Mouse (Mus musculus): ENCODE data around the gene Gm5475.

The Gm5475 gene

DNA sequence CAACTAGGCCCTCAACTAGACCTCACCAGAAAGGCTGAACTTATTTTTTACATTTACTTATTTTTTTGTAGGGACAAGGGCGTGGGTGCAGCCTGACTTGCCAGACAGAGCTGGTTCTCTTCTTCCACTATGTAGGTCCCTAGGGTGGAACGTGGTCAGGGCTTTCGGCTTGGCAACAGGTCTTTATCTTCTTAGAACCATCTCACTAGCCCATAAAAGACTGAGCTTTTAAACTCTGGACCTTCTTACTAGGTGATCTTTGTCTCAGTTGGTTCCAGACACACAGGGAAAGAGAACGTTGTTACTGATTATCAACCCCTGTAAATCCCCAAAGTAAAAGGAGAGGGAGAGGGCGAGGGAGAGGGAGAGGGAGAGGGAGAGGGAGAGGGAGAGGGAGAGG lies 8.6 kb upstream of the Gm5475 start:
- no peak for DNase-seq (ENCODE audit: low spot score)

DNA sequence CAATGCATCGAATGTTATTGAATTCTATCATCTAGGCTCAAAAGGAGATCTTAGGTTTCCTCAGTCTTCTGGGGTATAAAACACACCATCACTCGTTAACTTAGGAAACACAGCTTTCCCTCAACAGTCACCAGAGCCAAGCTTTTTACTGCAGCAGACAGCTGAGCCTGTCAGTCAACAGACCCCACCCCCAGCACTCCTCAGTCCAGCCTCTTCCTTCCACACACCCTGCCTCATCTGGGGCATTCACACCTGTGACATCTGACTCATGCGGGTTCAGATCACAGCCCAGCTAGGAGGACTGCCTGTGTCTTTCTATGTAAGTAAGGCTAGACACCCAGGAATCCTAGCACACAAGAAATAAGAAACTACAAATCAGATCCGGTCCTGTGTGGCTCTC lies 7.9 kb upstream of the Gm5475 start:
- DNase-seq (ENCODE audit: low spot score): no peak

DNA sequence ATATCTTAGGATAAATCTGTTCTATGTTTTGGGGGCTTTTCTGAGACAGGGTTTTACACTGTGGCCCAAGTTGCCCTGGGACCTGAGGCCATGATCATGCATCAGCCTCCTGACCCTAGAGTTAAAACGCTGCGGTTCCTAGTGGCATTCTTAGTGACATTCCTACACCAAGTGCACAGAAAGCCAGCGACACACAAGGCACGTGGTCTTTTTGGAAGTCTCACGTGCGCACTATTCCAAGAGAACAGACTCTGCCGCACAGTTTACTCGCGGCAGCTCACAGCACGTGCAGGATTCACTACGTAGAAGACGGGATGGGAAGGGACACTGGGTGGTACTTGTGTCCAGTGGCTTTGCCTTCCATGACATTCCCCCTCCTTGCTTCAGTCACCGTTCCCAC lies 7.0 kb upstream of the Gm5475 start:
- DNase-seq (ENCODE audit: low spot score): no peak

DNA sequence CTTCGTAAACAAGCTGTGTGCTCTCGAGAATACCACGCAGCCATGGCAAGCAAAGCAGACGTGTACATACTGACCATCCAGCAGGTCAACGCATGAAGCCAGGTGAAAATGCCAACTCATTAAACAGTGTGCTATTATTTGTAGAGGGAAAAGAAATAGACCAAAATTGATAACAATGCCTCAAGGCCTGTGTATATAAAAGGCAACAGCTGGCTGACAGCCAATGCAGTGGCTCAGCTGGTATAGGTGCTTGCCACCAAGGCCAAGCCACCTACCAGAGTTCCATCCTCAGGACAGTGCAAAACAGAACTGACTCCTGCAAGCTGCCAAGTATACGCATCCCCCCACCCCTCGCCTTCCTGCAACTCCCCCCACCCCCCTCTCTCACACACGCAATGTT lies 6.3 kb upstream of the Gm5475 start:
- DNase-seq (ENCODE audit: low spot score): no peak

DNA sequence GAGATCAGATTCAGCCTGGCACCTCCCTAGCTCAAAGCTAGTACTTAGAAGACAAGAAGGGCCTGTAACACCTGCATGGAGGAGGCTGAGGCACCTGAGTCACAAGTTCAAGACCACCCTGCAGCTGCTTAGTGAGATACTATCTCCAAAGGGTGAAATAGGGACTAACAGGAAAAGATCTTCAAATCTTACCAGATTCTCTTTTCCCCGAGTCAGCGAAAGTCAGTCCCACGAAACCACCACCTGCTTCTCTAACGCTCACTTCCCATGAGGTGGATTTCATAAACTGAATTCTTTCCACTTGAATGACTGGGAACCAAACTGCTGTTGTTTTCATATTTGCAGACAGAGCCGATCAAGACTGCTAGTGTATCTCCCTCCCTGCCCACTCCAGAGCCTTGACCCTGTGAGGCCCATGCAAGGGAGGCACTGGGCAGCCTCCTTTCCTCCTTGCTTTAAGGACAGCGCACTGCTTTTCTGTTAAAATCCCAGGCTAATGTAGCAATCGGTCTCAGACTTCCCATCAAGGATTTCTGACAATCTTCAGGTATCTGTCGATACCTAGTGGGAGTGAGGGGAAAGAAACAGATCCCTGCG lies 4.0 kb upstream of the Gm5475 start:
- no peak for DNase-seq (ENCODE audit: low spot score)

DNA sequence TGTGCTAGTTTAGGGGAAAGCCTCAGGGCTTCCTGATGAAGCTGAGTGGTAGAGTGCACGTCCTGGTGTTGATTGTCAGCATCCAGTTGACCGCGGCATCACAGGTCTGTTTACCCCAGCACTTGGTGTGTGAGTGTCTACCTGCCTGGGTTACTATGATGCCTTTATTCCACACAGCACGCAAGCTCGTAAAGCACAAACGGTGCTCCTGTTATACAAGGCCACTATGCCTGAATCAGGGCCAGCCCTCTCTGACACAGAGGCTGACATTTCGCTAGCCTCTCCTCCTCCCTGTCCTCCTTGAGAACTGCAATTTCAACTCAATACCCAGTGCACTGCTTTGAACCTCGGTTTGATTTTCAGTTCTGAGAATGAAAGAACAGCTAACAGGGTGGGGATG lies 2.6 kb upstream of the Gm5475 start:
- peak; percentile 50 for DNase-seq (ENCODE audit: low spot score)

DNA sequence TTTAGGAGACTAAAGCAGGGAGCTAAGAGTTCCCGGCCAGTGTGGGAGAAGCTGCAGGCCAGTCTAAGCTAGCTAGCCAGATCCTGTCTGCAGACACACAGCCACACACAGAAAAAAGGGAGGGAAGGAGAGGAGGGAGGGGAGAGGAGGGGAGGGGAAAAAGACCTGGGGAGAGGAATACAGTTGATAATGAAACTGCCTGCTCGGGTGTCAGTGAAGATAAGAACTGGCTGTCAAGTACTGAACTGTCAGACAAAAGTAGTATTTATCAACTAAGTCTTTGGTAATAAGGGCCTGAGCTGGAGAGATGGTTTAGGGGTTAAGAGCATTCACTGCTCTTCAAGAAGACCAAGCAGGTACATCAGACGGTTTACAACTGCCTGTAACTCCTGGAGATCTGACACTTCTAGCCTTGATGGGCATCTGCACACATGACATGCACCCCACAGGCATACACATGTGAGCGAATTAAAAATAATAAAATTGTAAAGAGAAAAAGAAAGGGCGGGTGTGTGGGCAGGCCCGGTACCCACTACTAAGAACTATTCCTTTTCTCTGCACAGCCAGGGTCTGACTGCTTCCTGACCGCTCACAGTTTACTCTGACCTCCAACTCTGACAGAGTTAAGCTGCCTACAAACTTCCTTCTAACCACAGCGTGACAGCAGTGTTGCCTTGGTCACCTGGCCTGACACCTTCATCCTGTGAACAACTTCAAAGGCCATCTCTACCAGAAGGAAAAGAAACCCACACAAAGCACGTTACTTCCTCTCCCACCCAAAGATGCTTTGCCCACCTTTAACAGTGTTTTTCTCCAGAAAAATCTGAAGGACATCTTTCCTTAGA lies 1.8 kb upstream of the Gm5475 start:
- no peak for DNase-seq (ENCODE audit: low spot score)

DNA sequence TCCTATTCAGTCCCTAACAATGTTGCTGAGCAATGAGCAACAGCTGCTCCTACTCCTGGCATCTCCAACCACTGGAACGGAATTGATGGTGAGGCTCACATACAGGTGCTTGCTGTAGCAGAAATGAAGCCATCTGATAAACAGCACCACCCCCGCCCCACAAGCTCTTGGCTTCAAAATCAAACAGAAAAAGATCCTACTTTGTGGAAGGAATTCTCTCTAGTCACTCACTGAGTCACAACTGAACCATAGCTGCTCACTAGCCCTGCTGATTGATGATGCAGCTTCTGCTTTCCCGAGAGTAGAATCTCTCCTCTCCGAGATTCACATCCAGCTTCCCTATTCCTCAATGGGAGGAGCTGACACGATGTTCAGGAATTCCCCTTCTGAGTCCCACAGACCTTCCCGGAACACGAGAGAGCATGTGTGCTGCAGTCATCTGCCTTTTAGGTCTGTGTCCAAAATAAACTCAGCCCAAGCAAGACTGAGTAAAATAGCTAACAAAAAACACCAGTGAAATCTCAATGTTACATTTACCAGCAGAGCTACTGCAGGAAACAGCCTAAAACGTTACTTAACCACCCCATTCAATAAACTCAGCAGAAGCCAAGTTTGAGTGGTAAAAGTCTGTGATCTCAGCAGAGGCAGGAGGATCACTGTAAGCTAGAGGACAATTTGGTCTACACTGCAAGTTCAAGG lies 739 bp upstream of the Gm5475 start:
- peak; percentile 72 for DNase-seq (ENCODE audit: low spot score)

DNA sequence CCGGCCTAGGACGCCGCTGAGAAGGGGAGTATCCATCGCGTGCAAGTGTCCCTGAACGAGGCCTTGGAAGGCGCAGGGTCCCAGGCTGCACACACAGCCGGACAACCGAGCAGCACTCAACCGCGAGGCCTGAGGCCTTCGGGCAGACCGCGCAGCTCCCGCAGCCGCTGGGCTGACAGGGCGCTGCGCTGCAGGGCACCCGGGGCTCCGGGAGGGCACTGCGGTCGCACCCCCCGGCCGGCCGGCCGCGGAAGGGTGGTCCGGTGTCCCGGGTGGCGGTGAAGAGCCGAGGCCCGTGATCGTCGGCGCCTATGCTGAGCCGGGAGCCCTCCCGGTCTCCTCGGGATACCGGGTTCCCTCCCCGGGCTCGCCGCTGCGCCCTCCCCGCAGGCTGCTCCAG lies 529 bp downstream of the Gm5475 start:
- DNase-seq (ENCODE audit: low spot score): peak; percentile 39

DNA sequence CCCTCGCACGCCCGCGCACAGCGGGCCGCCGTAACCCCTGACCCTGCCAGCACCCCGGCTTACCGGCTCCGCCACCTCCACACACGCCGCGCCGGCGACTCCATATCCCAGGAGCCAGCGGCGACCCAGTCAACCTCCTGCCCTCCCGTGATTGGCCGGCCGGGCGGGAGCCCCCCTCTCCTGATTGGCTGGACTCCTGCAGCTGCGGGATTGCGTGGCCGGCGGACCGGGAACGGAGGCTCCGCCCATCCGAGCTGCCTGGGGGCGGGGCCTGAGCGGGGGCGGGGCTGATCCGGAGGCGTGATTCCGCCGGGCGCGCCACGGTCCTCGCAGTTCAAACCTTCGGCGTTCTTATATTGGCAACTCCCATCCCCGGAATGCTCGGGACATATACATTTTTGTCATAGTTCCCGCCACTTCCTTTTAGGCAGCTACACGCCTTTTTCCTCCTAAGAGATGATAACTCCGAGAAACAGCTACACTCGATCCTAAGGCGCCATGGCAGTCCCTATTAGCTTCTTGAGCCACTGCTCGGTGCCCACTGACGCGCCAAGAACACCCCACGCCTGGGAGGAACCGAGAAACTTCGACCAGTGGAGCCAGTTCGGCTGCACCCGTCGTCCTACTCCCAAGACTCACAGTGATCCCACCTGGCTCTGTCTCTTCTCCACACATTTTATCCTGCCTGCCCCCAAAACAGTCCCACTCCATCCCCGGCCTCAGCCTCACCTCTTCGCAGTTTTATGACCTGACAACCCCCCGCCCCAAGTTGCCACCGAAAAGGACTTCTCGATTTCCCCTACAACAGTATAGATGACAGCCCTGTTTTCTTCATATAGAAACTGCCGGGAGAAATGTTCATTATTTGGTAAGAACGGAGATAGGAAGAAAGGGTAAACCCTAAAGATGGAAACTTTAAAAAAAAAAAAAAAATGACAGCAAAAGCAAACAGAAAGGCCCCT lies 1.2 kb downstream of the Gm5475 start:
- DNase-seq (ENCODE audit: low spot score): peak; percentile 97

DNA sequence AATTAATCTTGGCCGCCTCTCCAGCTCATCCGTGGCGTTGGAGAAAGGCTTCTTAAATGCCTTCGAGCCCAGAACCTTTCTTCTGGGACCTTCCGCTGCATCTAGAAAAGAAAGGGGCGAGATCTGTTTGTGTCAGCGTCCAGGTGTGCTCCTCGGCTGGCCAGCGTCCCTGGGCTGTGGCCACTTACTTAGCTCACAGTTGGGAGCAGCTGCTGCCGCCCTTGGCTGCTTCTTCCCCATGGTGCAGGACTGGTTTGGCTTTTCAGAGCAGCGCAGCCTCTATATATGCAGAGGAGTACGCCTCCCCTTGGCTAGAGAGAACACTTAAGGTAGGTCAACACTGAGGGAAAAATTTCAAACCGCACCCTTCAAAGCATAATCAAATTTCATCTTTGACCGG lies 2.0 kb downstream of the Gm5475 start:
- no peak for DNase-seq (ENCODE audit: low spot score)

DNA sequence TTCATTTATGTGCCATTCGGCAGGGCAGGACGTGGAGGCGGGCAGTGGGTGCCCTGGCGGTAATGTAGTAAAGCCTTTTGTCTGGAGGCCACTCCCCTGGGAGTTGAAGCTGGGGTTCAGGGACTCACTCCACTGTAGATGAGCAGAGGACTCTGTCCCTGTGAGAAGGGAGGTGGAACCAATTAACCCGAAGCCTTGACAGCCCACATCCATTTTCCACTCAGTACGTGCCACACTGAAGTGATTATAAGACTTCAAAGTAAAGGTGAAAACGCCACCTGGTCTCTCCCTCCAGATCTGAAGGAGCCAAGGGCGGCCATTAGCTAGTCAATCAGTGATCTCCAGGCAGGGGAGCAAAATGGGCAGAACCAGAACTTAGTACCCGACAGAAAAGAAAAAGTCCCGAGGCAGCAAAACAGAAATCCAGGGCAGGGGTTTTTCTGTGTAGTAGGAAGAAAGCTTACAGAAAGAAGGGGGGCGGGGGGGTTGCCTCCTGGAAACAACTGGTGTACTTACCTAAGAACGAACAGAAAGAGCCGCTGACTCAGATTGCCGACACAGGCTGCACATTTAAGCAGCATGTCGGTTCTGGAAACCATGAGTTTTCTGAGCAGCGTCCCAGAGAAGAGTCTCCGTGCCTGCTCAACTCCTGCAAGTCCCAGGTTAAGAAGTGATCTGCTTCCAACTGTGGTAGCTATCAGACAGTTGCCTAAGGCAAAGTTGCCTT lies 2.6 kb downstream of the Gm5475 start, which contains the start of gene Slc11a2:
Gene Slc11a2, minus strand, starts transcription at position 677 of the 727 bp plus-strand sequence.
- DNase-seq (ENCODE audit: low spot score): no peak

DNA sequence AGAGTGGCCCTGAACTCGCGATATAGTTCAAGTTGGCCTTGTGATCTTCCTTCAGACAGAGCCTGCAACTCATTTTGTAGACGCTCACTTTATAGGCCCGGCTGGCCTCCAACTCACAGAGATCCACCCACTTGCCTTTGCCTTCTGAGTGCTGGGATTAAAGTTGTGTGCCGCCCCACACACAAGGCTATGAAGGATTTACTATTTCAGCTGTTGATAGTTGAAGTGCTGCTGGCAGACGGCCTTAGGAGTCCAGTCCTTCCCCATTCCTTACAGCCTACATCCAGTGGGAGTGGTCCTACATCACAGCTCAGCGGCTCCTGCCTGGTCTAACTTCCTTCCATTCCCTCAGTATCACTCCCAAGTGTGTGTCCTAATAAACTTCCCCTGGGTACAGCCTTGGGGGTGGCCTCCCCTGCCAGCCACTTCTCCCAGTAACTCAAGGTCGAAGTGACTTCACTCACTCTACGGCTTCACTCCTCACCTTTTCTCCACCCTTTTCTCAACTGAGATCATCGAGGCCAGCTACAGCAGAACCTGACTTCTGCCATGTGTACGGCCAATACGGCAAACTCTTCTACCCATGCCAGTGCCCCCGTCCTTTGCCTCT lies 6.5 kb downstream of the Gm5475 start:
- no peak for DNase-seq (ENCODE audit: low spot score)

DNA sequence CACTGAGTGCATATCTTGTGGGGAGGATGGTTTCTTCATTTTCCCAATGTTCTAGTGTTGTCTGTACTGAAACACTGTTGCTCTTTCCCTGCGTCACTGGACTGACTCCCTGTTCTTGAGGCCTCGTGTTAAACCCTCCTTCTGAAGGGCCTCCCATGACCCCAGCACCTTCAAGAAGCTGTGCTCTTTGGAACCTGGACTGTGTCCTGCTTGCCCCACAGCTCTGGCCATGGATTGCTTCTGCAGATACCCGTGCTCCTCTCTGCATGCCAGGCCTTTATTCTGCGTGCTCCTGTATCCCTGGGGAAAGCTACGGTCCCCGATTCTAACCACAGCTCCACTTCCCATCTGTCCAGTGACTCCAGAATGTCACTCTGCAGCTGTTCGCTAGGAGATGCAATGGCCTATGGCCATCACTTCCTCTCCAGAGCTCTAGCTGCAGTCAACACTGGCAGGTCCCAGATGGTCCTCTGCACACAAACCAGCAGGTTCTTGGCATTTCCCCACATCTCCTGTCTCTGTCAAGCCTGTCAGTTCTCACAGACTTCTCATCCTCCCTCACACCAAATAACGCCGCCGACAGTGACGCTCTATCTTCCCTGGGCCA lies 8.1 kb downstream of the Gm5475 start:
- no peak for DNase-seq (ENCODE audit: low spot score)

DNA sequence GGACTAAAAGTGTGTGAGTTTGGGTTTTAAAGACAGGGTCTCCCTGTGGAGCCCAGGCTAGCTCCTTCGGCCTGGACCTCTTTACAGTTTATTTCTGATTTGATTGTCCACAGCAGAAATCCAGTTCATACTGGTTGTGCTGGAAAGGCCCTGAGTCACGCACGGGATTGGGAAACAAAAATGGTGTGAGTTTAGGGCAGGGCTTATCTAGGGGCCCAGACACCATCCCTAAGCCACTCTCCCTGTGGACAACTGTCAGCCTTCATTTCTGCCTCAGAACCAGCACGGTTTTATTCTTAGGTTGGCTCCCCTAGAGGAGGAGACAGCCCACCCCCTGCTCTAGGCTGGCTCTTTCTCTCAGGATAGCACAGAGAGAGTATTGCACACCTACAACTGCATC lies 11.3 kb downstream of the Gm5475 start:
- DNase-seq (ENCODE audit: low spot score): no peak

DNA sequence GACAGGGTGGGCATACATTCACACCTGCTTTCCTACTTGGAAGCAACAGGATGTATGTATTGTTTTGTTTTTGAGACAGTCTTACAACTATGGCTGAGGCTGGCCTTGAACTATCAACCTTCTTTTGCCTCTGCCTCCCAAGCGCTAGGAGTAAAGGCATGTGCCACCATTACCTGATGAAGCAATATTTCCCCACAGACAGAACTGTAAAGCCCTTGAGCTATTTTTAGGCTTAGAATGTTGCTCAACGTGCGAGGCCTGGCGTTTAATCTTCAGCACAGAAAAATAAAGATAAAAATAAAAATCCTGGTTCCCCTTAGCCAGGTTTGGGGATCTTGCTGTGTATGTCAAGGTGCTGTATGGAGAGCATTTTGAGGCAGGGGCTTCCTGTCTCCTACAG lies 14.2 kb downstream of the Gm5475 start:
- peak; percentile 54 for DNase-seq (ENCODE audit: low spot score)

DNA sequence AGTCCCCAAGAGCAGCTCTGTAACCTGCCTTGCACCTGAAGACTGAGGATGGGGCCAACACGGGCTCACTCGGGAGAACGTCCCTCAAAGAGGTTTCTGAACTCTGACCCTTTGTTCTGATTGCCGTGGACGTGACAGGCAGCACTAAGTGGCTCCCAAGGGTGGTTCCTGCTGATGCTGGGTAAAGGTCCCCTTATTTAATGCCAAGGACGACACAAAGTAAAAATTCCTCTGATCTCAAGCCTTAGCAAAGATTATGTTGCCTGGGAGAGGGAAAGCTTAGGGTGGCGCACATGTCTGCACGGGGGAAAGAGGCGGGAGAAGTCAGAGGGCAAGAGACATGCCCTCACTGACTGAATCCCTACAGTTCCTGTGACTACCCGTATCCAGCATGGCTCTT lies 14.6 kb downstream of the Gm5475 start:
- DNase-seq (ENCODE audit: low spot score): no peak

DNA sequence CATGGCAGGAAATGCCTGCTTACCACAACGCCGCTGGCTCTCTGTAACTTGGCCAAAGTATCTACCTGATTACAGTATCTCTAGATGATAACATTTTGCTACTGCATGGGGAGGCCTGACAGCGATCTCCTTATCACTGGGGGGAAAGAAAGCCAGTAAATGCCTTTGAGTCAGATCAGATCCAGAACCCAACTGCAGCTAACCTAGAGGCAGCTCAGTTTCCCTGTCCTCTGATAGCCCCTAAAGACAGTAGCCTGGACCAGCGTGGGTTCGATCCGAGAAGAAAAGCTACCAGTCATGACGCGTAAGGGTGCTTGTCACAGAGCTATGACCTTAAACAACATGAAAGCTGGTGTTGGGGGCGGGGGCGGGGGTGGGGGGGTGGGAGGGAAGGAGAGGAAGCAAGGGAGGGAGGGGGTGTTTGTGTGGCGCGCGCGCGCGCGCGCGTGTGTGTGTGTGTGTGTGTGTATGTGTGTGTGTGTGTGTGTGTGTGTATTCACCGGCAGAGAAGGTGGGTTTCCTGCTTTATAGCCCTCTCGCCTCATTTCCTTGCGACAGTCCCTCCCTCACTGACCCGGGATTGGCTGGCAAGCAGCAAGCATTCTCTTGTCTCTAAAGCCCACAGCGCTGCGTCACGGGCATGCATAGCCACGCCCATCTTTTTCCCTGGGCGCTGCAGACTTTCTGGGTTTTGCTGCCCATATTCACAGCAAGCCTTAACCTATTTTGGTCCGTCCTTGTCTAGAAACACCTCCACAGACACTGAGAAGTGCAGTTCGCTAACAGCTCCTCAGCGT lies 21.4 kb downstream of the Gm5475 start:
- peak; percentile 93 for DNase-seq (ENCODE audit: low spot score)

DNA sequence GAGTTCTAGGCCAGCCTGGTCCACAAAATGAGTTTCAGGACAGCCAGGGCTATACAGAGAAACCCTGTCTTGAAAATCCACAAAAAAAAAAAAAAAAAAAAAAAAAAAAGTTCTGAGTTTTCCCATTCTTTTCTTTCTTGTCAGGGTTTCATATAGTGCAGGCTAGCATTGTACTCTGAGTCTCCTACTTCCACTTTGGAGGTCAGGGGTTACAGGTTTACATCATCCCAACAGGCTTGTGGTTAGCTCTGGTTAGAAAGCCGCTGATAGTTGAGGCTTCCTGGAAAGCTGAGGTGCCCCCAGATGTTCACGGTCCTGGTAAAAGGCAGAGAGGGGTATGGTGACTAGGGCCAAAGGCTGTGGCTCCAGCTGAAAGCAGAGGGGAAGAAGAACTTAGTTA lies 24.9 kb downstream of the Gm5475 start:
- no peak for DNase-seq (ENCODE audit: low spot score)

DNA sequence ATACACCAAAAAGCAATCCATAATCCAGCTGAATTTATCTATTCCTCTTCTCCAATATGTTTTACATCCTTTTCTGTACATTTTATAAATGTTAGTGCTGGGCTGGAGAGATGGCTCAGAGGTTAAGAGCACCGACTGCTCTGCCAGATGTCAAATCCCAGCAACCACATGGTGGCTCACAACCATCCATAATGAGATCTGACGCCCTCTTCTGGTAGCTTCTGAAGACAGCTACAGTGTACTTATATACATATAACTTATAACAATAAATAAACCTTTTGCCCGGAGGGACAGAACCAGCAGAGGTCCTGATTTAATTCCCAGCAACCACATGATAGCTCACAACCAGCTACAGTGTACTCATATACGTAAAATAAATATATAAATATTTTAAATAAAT lies 26.6 kb downstream of the Gm5475 start:
- DNase-seq (ENCODE audit: low spot score): no peak

Measured in adipocyte (in vitro differentiated cells).